Mouse (Mus musculus): ENCODE measurements around the gene Sh2d1b2.
"Not testable (repeated sequence)": the region's sequence is repeated elsewhere in the genome, so short reads cannot be mapped to it uniquely, and the experiment has no call there.

Gene Sh2d1b2

DNA sequence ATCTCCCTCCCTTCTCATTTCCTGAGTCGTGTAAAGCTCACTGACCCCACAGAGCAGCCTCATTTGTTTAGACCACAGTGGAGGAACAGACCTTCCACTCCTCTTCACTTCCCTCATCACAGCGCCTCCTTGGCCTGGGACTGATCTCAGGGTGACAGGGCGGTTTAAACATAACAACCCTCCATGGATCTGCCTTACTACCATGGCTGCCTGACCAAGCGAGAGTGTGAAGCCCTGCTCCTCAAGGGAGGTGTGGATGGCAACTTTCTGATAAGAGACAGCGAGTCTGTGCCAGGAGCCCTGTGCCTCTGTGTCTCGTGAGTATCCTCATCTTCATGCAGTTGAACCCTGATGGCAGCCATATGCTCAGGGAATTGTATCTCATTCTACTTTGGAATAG lies at the start of gene Sh2d1b2:
TSS of gene Sh2d1b2 (plus strand) at position 62 of the 400 bp plus-strand sequence.
- DNase-seq = not testable (repeated sequence)

DNA sequence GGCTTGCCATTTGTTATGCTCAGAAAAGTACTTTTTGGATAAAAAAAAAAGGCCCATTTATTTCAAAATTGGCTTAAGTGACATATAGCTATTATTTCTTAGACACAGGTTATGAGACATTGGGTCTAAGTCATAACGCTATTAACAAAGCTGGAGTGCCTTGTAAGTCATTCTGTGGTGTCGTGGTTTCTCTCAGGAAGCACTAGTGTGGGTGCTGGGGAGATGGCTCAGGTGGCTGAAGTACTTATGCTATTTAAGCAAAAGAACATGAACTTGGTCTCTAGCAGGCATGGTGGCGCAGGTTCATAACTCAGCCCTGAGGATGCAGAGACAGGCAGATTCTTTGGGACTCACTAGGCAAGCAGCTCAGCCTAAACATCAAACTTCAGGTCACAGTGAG lies 47.4 kb upstream of the Sh2d1b2 start:
- no peak for DNase-seq

DNA sequence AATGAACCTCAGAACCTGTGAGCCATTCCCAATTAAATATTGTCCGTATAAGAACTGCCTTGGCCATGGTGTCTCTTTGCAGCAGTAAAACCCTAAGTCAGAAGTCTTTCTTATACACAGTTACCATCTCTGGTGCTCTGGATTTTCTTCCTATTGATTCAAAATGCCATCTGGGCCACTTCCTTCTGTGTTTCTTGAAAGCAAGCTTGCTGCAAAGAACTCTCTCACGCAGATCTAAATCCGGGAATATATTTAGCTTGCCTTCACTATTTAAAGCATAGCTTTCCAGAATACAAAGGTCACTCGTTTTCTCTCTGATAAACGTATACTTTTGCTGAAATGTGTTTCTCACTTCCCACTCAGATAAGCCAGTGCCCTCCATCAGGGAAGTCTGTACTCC lies 46.0 kb upstream of the Sh2d1b2 start:
- no peak for DNase-seq

DNA sequence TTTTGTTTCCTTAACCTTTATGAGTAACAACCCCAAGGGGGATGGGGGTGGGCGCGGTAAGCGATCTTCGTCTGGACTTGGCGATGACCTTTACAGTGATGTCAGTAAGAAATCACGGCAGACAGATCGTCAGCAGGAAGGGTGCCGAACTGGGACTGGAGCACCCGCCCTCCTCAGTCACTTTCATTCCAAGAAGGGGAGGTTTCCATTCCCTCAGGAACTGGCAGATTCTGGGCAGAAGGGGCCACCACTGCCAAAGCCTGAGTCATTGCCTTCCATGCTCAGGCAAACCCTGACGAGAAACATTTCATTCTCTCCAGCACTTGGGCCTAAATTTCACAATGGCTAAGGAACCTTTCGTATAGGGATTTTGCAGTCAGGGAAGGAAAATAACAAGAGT lies 43.9 kb upstream of the Sh2d1b2 start:
- no peak for DNase-seq

DNA sequence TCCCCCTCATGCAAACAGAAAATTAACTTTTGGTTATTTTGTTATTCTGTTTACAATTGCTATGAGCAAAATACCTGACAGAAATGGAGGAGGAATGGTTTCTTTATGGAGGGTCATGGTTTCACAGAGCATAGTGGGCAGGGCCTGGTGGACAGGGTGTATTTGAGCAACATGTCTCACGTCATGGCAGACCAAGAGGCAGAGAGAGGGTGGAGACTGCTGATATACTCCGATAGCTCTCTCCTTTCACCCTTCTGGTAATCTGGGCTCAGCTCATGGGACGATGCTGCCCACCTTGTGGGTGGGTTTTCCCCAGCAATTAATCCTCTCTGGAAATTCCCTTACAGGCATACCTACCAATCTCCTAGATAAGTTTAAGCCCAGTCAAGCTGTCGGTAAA lies 42.3 kb upstream of the Sh2d1b2 start:
- no peak for DNase-seq

DNA sequence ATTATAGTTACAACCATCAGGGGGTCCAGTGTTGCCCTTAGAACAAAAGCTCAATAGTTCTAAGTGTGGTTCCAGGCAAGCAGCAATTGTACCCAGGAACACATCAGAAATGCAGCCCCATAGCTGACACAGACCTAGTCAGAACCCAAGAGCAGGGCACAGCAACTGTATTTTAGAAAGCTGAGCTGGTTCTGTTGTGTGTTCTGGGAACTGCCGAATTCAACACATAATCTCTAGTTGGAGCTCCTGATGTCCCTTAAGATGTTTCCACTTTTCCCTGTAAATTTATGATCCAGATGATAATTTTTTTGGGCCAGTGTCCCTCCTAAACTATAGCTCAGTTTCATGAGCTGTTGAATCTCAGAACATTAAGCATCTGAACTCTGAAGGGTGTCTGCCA lies 40.6 kb upstream of the Sh2d1b2 start:
- no peak for DNase-seq

DNA sequence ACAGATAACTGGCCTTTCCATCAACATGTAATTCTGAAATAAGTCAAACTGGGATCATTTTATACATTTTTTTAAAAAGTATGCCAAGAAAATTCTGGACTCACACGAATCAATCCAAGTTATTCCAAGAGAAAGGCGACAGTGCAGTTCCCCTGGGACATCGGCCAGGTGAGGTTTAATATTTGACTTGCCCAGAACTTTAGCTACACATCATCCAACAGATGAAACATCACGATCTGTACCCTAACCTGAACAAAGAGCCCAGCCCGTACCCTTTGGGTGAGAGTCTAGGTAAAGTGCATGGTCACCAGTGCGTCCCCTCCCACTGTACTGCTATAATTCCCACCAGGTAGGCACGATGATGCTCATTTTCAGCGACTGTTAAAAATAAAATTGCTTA lies 36.3 kb upstream of the Sh2d1b2 start:
- peak; percentile 62 for DNase-seq

DNA sequence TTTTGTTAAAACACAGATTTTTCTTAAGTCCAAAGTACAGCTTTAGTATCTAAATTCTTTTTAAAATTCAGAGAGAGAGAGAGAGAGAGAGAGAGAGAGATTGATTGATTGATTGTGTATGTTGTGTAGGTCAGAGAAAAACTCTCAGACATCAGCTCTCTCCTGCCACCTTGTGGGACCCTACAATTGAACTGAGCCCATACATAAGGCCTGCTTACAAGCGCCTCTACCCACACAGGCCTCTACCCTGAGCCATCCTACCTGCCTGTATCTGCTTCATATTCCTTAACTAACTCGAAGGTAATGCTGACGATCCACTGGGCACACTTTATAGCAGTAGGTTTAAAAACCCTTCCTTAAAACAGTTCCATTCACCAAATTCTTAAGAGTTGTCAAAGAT lies 32.2 kb upstream of the Sh2d1b2 start:
- no peak for DNase-seq

DNA sequence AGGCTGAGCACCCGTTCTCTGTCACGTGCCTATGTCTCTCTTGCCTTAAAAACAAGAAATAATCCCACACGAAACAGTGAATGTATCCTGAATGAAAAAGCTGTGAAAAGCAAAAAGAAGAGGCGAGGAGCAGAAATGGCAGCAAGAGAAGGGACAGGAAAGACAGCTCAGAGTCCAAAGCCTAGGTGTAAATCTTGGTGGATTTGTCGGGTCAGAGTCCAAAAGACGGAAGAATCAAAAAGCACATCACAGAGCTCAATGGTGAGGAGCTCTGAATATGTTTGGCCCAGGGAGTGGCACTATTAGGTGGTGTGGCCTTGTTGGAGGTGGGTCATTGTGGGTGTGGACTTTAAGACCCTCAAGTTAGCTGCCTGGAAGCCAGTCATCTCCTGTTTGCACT lies 26.2 kb upstream of the Sh2d1b2 start:
- no peak for DNase-seq

DNA sequence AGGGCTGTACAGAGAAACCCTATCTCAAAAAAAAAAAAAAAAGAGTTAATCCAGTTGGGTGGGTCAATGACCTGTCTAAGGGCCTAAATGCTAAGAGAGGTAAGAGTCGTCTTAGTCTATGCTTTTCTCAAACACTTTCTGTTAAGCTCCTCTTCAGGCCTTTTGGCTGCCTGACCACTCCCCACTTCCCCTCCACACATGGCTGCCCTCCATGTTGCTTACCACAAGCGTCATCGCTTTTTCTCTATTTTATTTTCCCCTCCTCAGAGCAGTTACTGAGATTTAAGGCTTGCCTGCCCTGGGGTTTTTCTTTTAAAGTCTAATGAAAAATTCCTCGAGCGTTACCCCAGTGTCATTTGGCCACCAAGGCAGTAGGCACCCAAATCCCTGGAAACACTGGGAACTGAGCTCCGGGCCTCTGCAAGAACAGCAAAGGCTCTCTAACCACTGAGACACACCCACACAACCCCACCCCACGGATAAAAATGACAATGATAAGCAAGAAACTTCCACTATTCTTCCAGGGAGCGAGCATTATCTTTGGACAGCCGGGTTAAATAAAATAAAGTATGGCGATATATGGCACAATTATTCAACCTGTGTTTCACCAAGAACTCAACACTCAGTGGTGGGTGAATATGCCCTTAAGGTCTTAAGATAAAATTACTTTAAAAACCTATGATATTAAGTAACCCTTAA lies 19.2 kb upstream of the Sh2d1b2 start:
- no peak for DNase-seq

DNA sequence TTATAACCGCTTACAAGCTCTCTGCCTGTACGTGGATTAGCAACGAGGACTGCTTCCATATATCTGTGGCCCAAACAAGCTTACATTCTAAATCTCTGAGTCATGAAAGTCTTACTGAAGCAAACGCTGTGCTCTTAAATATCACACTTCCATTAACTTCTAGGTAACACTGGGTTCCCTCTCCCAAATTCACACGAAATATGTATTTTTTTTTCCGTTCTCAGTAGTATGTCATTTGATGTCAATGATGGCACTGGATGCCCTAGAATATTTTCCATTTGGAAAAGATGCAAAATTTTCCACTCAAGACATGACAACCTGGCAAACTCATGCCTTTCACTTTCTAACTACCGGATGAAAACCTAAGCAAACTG lies 18.2 kb upstream of the Sh2d1b2 start:
- DNase-seq = no peak

DNA sequence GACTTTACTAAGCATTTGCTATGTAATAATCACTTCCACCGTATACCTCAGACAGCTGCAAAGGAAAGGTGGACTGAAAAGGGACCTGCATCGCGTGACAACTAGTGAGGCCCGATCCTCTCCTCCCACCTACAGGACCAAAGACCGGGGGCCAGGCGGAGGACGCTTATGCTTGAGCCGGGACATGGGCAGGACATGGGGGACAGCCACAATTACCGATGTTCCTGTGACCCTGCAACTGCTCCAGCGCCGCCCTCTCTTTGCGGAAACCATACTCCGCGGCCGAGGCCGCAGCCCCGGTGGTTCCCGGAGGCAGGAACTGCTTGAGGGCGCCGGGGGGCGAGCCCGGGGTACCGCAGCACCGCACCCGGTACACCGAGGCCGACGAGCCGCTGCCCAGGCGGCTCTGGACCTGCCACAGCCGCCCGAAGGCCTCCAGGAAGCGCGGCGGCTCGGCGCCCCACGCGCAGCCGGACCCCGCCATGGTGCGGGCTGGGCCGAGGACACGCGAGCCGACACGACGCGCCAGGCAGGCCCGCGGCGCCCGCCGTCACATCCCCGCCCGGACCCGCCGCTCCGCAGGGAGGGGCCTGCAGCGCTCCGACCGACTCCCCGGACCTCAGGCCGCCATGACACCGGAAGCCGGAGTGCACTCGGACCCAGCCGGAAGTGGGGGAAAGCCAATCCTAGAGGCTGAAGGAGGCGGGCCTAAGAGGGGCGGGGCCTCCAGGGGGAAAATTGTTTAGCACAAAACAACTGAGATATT lies 17.6 kb upstream of the Sh2d1b2 start, which contains the start of gene Uhmk1:
TSS of gene Uhmk1 (minus strand) at position 641 of the 766 bp plus-strand sequence.
- peak; percentile 88 for DNase-seq

DNA sequence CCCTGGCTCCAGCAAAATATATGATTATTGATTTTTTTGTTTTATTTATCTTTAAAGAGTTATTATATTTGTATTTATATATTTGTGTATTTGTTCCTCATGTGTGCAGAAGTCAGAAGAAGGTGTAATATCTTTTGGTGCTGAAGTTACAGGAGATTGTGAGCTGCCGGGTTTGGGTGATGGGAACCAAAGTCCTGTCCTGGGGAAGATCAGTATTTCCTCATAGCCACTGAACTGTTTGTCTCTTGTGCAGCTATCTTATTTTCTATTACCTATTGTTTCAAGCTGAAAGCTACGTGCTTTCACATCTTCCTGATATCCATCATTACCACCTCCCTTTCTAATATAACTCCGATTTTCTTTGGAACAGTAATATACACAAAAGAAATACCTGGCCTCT lies 17.0 kb upstream of the Sh2d1b2 start:
- no peak for DNase-seq

DNA sequence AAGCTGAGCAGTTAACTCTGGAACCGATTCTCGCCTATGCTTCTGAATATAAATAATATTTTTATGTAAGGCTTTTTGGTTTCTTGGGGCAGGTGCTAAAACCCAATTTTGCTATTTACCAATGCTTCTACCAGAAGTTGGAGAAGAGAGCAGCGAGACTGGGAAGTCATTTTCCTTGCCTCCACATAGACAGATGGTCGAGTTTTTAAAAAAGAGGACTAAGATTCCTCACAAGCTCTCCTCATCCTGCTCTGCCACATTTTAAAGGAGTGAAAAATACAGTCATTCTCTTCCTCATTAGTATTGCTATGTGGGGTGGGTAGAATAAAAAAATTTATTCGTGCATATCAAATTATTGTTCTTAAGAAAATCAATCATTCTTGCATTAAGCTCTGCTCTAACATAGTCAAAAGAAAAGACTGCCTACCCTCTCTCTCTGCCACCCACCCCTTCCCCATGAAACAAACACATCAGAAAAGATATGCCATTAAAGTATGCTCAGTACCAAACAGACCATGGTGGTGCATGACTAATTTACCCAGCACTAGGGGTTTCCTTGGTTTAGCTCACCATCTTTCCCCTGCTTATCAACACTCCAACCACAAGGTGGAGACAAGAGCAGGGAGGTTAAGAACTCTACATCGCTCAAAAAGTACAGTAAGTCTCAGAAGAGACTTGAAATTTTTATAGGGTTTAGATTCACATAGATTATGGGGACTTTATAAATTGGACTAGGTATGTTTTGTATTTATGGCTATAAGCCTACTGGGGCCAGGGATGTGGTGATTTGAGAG lies 14.3 kb upstream of the Sh2d1b2 start:
- DNase-seq = no peak

DNA sequence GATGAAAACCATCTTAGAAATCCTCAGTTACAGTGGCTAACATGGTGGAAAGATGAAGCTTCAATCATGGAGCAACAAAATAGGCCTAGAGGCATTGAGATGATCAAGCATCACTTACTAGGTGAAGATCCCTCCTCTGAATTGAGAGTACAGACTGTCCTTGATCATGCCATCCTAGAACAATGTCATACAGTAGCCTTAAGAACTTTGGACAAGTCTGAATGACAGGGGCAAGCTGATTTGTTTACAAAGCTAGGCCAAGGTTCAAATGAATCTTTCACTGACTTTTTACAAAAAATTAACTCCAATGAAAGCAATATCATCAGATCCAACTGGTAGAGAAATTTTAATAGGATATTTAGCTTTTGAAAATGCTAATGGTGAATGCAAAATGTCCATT lies 12.2 kb upstream of the Sh2d1b2 start:
- DNase-seq = no peak

DNA sequence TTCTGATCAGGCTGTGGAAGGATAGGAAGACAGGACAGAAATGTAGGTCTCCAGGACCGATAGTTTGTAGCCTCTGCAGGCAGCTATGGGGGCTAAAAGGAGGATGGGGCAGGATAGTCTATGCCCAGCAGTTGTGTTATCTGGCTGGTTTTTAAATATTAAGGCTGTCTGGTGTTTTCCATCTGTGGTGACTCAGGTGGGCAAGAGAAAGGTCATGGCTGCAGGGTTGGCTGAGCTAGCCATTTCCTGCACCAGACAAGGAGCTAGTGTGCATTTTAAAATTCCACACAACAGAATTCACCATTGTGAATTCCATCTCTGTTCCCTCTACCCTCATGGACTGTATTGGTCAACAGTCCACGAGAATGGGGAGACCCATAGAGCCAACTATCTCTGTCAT lies 9.3 kb upstream of the Sh2d1b2 start:
- DNase-seq = no peak

DNA sequence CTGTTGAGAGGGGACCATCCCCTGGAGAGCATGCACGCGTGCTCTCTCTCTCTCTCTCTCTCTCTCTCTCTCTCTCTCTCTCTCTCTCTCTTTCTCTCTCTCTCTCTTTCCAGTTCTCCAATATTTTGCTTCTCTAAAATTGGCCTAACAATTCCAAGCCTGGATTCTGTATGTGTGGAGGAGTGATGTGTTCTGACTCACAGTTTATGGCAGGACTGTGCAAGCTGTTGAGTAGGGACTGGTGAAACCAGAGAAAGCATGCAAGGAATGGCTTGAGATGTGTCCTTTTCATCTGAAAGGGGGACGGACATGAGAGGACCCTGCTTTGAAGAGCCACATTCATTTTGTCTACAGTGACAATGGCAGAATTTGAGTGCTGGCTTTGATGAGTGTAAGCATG lies 12.5 kb downstream of the Sh2d1b2 start:
- no peak for DNase-seq

DNA sequence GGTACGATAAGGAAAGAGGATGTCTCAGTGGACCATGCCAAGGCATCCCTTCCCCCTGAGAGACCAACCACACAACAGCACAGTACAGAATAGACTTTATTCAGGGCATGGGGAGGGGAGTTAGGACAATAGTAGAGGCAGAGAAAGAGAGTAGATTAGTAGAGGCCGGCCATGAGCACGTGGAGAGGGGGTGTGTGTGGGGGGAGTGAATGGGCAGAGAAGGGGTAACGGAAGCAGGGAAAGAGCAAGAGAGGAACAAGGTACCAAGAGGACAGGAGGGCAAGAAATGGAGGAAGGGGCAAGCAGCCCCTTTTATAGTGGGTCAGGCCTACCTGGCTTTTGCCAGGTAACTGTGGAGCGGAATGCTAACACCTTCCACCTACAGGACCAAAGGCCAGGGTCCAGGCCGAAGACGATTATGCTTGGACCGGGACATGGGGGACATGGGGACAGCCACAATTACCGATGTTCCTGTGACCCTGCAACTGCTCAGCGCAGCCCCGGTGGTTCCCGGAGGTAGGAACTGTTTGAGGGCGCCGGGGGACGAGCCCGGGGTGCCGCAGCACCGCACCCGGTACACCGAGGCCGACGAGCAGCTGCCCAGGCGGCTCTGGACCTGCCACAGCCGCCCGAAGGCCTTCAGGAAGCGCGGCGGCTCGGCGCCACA lies 22.5 kb downstream of the Sh2d1b2 start:
- peak; percentile 8 for DNase-seq

DNA sequence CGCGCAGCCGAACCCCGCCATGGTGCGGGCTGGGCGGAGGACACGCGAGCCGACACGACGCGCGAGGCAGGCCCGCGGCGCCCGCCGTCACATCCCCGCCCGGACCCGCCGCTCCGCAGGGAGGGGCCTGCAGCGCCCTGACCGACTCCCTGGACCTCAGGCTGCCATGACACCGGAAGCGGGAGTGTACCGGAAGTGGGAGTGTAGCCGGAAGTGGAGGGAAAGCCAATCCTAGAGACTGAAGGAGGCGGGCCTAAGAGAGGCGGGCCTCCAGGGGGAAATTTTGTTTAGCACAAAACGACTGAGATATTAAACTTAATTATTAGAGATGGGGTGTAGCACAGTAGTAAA lies 23.0 kb downstream of the Sh2d1b2 start:
- DNase-seq = peak; percentile 81

DNA sequence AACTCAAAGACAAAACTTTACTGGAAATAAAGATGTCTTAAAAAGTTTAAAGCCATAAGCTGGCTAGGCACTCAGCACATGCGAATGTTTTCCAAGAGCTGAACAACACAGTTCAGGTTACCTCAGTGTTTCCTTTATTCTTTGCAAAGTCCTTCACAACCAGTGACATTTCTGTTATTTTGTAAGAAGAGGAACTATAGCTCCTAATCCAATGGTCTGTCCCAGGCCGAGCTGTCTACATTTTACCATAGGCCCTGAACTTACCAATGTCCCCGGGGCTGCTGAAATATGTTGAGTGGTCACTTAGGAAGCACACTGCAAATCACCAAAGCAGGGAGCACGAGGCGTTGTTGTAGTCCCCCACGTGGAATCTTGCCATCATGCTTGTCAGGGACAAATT lies 37.7 kb downstream of the Sh2d1b2 start:
- DNase-seq = no peak

DNA sequence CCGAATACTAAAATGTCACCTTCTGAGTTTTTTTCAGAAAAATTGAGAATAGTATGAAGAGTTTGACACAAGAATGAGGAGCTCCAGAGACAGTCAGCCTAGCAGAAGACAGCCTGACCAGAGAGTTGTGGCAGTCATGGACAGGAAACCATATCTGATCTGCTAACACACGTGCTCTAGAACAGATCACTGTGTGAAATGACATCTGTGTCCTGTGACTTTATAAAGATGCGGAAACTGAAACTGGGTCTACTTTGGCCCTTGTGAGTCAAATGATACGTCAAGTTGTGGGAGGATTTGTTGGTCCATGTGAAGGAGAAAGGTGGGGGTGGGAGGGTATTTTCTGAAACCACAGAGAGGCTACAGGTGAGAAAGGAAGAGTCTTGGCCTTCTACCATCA lies 38.1 kb downstream of the Sh2d1b2 start:
- DNase-seq = no peak

DNA sequence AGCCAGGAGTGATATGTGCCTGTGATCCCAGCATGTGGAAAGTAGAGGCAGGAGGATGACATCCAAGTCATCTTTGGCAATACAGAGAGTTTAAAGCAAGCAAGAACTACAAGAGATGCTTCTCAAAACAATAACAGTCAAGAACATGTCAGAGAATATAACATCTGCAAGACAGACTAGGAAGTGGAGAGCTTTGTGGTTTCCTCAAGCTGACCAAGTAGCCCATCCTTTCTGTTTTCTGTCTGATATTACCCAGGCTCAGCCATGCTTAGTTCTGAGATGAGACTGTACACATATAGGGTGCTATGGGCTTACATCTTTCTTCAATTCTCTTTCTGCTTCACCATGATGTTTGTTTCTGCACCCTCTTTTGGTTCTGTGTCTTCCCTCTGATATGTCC lies 40.7 kb downstream of the Sh2d1b2 start:
- DNase-seq = no peak

DNA sequence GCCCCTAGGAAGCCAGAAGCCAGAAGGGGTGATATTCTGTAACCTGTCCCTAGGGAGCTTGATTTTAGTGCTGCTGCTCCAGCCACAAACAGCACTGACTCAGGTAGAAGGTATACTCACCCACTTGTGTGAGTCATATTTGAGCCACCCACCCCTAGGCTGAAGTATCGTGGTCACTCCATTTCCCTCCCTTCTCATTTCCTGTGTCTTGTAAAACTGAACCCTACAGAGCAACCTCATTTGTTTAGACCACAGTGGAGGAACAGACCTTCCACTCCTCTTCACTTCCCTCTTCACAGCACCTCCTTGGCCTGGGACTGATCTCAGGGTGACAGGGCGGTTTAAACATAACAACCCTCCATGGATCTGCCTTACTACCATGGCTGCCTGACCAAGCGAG lies 44.5 kb downstream of the Sh2d1b2 start, which contains the start of gene Sh2d1b1:
TSS of gene Sh2d1b1 (plus strand) at position 305 of the 400 bp plus-strand sequence.
- DNase-seq = no peak
